Mouse (Mus musculus): ENCODE measurements around the gene Gm21976. TPM values are rescaled to one million over a fixed set of nuclear protein-coding genes. Genes with fewer than 3 reads are reported as not detected.

The Gm21976 gene
- polyA plus RNA-seq, 2 experiments from 2014 or later = not detected

DNA sequence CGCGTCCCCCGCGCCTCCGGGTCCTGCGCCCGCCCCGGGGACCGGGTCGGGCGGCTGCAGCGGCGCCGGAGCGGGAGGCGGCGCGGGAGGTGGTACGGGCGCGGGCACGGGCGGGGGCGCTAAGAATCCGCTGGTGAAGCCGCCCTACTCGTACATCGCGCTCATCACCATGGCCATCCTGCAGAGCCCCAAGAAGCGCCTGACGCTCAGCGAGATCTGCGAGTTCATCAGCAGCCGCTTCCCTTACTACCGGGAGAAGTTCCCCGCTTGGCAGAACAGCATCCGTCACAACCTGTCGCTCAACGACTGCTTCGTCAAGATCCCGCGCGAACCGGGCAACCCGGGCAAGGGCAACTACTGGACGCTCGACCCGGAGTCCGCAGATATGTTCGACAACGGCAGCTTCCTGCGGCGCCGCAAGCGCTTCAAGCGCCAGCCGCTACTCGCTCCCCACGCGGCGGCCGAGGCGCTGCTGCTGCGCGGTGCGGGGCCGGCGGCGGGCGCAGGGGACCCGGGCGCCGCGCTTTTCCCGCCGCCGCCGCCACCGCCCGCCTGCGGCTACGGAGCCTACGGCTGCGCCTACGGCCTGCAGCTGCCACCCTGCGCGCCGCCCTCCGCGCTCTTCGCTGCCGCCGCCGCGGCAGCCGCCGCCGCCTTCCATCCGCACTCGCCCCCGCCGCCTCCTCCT lies 75.3 kb downstream of the Gm21976 start:
- peak; percentile 39 for ATAC-seq

DNA sequence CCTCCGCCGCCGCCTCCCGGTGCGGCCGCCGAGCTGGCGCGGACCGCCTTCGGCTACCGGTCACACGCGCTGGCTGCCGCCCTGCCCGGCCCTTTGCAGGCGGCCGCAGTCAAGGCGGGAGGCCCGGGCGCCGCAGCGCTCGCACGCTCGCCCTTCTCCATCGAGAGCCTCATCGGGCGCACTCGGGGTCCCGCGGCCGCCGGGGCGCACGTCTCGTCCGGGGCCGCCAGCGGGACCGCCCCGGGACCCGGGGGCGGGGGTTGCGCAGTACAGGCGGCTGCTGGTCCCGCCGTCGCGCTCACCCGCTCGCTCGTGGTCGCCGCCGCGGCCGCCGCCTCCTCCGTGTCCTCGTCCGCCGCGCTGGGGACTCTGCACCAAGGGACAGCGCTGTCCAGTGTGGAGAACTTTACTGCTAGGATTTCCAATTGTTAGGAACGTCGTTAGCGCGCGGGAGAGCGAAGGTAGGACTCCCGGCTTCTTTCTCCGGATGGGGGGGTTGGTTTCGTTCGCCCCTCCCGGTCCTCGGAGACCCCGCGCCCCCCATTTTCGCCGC lies 75.9 kb downstream of the Gm21976 start:
- ATAC-seq = no peak

DNA sequence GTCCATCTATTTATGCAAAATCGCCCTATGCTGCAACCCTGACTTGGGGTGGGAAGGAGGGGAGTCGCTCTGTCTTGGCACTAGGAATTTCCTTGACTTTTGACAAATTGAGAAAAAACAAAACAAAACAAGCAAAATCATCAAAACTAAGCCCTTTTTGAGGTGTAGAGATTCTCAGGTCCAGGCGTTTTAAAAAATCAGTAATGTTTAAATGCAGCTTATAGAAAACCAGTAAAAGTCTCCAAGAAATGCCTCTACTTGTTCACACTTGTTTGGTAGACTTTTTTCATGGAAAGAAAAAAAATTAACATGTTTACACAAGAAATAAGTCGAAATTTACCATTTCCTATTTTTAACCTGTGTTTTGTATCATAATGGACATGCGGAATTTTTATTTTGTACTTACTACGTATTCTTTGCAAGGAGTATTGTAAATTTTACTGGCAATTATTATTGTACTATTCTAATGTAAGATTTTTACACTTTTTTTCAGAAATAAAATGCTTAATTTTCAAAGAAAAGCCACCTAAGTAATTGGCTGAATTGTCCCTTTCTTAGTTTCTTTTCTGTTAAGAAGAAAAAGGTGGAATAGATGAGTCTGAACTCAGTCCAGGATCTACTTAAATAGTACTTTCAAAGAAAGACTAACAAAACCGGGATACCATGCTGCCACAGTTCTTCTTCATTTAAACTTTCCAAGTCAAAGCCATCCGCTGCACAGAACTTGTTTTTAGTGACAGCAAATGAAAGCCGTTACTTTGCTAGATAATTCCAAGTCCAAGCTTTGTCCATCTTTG lies 76.7 kb downstream of the Gm21976 start:
- ATAC-seq = no peak

Other genes starting within 250 kb of the Gm21976 start
- gene Arhgef28, start 73.4 kb upstream of the Gm21976 start, polyA plus RNA-seq (2017; shearing (Covaris generic)) = under 1 TPM in 1 of 2 experiments, not detected in 1; 0.47 TPM
- 10 to 100 TPM; 22.6 to 26.6 TPM for gene Utp15, start 16.8 kb upstream of the Gm21976 start, polyA plus RNA-seq (2017; shearing (Covaris generic))
- gene Ankra2, start 16.8 kb upstream of the Gm21976 start, polyA plus RNA-seq (2017; shearing (Covaris generic)) = 10 to 100 TPM; 21.3 to 24.5 TPM
- 100 to 1,000 TPM; 721 to 726 TPM for gene Btf3, start 37.1 kb downstream of the Gm21976 start, polyA plus RNA-seq (2017; shearing (Covaris generic))
- gene Foxd1, start 74.4 kb downstream of the Gm21976 start, polyA plus RNA-seq (2017; shearing (Covaris generic)) = not detected
- gene Gm10320, start 212.1 kb downstream of the Gm21976 start, polyA plus RNA-seq (2017; shearing (Covaris generic)) = 1 to 10 TPM in 1 of 2 experiments, not detected in 1; 3.3 TPM